In genomic region chr4:86669780-86670201, GRCm38 (mm10) we compare ENCODE assay signal across 8 mouse cellular contexts. TPM values are rescaled to one million over a fixed set of nuclear protein-coding genes. Genes with fewer than 3 reads are reported as not detected.
A peak's percentile ranks its signal among the peaks of the same experiment; 100 is the strongest.
DNase-seq lines count a peak whose midpoint lies in the region; ATAC-seq and TF ChIP-seq lines count a peak whose summit lies in the region.

Gene Plin2, minus strand, starts transcription at chr4:86670060.

- H3K27me3 ChIP-seq in Patski: no peaks in the 10 kb centered on the region
- H3K27me3 ChIP-seq in hindbrain, embryonic 13.5 days: no peaks in the 10 kb centered on the region

- POLR2A ChIA-PET in Patski (lab: Charles Lee): no interaction called here

- peak within 1 kb of the TSS; percentile 59 for H3K4me3 ChIP-seq in hindbrain, embryonic 13.5 days
- peak within 1 kb of the TSS; percentile 81 for H3K4me3 ChIP-seq in macrophage (ENCODE audit: inconsistent target)

- H3K9me3 ChIP-seq in hindbrain, embryonic 13.5 days: no peaks in the 10 kb centered on the region

- no peak for TF ChIP-seq CTCF in Patski (IDR thresholded peaks at IDR 0.05)

- 0 out of 2 replicates have a peak within 1 kb of the TSS, but pooled peaks have one; percentile 19 for H3K27ac ChIP-seq in hindbrain, embryonic 13.5 days
- H3K27ac ChIP-seq in macrophage: peak within 1 kb of the TSS; percentile 98

- in situ Hi-C loops in Patski (cut with MboI; ENCODE audit: low pct_unique_long_range_greater_than_20kb): no loop called here

- peak; percentile 66 for ATAC-seq in Patski
- peak; percentile 90 for ATAC-seq in hindbrain, embryonic 13.5 days (ENCODE audit: low FRiP score)

- peak within 1 kb of the TSS; percentile 70 for H3K4me2 ChIP-seq in hindbrain, embryonic 13.5 days

- DNase-seq in Patski (ENCODE audit: low read depth, low spot score): peak; percentile 30
- DNase-seq in cerebellum, postnatal 10 days: peak; percentile 68 to 70
- DNase-seq in frontal cortex, postnatal 36 days (ENCODE audit: low spot score in 2 of 2): peak; percentile 21 to 28
- peak; percentile 19 to 32 for DNase-seq in layer of hippocampus, postnatal 36 days
- peak; percentile 74 for DNase-seq in retina, postnatal 1 day
- DNase-seq in urinary bladder, adult 2 months (ENCODE audit: low spot score): peak; percentile 73

- under 1% methylated on average over 18 of the region's 18 CpGs for WGBS in hindbrain, embryonic 13.5 days
- 1% methylated on average over 18 of the region's 18 CpGs for WGBS in macrophage (ENCODE audit: missing documents)

- peaks cover 66% of the 10 kb centered on the region for H3K79me2 ChIP-seq in macrophage (ENCODE audit: inconsistent target)

- H3K36me3 ChIP-seq in hindbrain, embryonic 13.5 days: peaks cover 12% of the 10 kb centered on the region
- H3K36me3 ChIP-seq in macrophage (ENCODE audit: inconsistent target): peaks cover 5% of the 10 kb centered on the region; the same call in 1 of the 2 replicates

- peaks cover 15% of the 10 kb centered on the region for H3K4me1 ChIP-seq in hindbrain, embryonic 13.5 days (replicated peaks)

- CTCF ChIA-PET in Patski (lab: Charles Lee): interaction anchor here (1.0 kb wide), 1 partner anchor 12 kb away, joined by 3 read pairs; no protein-coding TSS in a partner anchor

- H3K9ac ChIP-seq in hindbrain, embryonic 13.5 days: peak within 1 kb of the TSS; percentile 75

RNA-seq across cellular contexts. Expression of gene Plin2, which starts in this region (rescaled TPM):
- polyA plus RNA-seq in Patski (2021) (104 TPM), macrophage (2018) (864 to 2,248 TPM (median 2,111 TPM) in 3 replicates)
- polyA plus RNA-seq in hindbrain, embryonic 13.5 days (2015; fragmentation: Nextera tagmentation; extraction: Ambion mirVana): 53.4 and 55.0 TPM in 2 replicates
- total RNA-seq in layer of hippocampus, postnatal 36 days (2021): 10 to 100 TPM; 10.3 to 12.9 TPM
- 1,000 to 10,000 TPM in 2 of 26 experiments, 100 to 1,000 TPM in 24; 116 to 1,608 (median 288) TPM for total RNA-seq in macrophage (2018; cell fraction: chromatin; rRNA removed)
- 1,000 to 10,000 TPM in 12 of 26 experiments, 100 to 1,000 TPM in 14; 487 to 1,958 (median 813) TPM for total RNA-seq in macrophage (2018; cell fraction: cytosol; rRNA removed)
- total RNA-seq in macrophage (2018; cell fraction: nucleus; rRNA removed): 100 to 1,000 TPM; 256 to 887 (median 407) TPM
- 129 and 151 TPM in 2 replicates for polyA plus RNA-seq in urinary bladder, adult 2 months (2012; rRNA removed)

Comparison
In these comparisons a context has a peak if more than half of its experiments do, and no peak if none do; other contexts are left out.
1. Peak in every context shown above with its lines: DNase-seq, ATAC-seq, H3K4me3 ChIP-seq and H3K27ac ChIP-seq.